Mouse (Mus musculus): ENCODE results near the gene Lipe. TPM values are rescaled to one million over a fixed set of nuclear protein-coding genes. Genes with fewer than 3 reads are reported as not detected.
"Not testable (repeated sequence)": the region's sequence is repeated elsewhere in the genome, so short reads cannot be mapped to it uniquely, and the experiment has no call there.

Lipe gene
- 7.1 and 12.6 TPM in 2 replicates for total RNA-seq (2014; fragmentation: Nextera tagmentation)
- total RNA-seq (2017) = 4.5 and 6.4 TPM in 2 replicates

DNA sequence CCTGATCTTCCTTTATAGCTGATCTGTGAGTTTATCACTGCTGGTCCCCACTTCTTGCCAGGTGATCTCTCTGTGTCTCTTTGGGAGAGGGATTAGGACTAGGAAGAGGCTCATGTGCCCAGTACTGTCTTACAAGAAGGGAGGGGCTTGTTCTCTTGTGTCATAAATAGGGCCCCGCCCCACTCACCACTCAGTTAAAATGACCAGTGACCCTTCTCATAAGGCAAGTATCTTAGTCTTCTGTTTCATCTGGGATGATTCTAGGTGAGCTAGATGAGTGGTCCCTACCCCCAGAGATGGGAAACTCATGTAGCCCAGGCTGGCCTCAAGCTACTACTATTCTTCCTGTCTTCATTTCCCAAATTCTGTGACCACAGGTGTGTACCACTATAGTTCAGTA lies at the start of gene Lipe:
Gene Lipe, minus strand, starts transcription at position 101 of the 400 bp plus-strand sequence.
- no peak for ATAC-seq (replicated peaks; ENCODE audit: low FRiP score, low TSS enrichment, poor library complexity, severe bottlenecking)

DNA sequence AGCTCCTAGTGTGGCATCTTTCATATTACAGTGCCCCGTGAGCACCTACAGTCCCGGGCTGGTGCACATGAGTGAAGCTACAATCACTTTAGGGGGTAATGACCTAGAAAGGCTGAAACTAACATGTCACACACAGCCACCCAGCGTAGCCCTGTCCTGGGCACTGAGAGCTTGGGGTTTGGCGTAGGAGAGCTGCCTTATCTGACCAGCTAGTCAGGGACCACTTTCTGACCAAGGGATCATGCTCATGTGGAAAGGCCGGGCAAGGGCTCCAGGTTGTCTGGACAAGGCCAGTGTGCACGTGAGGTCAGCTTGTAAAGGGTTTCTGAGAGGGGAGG lies 42.3 kb upstream of the Lipe start:
- ATAC-seq (replicated peaks; ENCODE audit: low FRiP score, low TSS enrichment, poor library complexity, severe bottlenecking) = no peak

DNA sequence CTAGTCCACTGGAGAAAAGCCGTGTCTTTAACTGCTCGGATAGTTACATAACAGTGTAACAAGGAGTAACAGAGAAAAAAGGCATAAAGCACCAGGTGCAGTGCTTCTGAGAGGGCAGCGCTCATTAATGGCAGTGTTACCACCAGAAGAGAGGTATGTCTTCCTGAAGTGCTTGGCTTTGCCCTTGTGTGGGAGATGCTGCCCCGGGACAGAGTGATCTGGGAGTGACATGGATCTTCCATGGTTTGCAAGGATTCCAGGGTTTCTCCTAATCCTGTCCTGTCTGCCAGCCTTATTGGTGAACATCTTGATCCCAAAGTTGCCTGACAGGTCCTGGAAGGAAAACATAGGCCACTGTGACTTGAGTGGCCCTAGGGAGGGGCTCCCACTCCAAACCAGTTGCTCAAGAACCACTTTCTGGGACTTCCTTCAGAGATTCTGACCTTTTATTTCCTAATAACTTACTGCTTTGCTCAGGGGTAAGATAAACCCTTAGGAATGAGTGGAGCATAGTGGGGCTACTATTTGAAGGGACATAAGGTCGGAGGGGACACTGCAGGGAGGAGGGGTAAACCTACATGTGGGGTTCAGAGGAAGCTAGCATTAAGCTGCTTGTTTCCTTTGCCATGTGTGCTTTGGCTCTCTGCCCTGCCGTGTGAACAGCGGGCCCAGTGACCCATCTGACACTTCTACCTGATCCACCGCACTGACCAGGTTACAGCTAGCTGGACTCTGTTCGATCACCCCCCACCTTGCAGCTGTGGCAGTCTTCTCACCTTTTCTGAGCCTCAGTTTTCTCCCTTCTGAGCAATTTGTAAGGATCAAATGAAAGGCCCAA lies 41.7 kb upstream of the Lipe start:
- no peak for ATAC-seq (replicated peaks; ENCODE audit: low FRiP score, low TSS enrichment, poor library complexity, severe bottlenecking)

DNA sequence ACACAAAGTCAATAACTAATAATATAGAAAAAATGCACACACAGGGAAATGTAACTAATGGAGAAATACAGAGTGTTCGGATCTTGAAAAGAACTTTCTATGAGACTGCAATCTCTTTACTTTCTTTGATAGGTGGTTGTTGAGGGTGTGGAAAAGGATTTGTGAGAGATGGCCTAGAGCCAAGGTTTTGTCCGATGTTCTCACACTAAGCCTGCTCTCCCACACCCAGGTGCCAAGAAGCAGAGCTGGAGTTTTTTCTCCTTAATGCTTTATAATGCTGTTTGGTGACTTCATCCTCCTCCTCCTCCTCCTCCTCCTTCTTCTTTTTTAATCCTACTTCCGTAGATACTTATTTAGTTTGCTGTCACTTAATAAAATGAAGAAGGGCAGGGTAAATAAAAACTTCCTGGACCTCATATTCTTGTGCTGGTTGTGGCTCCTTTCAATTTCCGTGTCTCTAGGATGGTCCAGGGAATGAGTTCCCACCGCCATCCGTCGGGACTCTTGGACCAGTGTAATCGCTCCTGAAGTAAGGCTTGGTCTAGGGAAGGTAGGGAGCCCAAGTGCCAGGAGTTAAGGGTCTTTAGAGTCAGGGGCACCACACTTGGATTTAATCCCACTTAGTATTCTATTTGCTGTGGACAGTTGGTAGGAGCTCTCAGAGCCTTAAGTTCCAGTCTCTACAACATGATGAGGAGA lies 40.8 kb upstream of the Lipe start:
- ATAC-seq (replicated peaks; ENCODE audit: low FRiP score, low TSS enrichment, poor library complexity, severe bottlenecking) = no peak

DNA sequence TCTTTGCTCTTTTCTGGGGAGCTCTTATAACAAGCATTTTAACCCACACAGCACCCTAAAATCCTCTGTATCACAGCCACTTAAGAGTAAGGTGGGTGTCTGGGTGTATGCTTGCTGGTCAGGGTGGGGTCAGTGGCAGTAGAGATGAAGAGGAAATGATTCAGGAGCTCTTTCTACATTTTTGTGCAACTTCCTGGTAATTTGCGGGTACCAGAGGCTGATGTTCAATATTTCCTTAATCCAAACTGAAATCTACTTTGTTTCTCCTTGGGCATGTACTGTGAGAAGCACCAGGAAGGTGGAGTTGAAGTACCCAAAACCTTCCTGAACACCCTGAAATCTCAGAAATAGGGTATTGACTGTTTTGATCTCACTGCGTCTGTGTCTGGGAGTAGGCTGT lies 38.2 kb upstream of the Lipe start:
- no peak for ATAC-seq (replicated peaks; ENCODE audit: low FRiP score, low TSS enrichment, poor library complexity, severe bottlenecking)

DNA sequence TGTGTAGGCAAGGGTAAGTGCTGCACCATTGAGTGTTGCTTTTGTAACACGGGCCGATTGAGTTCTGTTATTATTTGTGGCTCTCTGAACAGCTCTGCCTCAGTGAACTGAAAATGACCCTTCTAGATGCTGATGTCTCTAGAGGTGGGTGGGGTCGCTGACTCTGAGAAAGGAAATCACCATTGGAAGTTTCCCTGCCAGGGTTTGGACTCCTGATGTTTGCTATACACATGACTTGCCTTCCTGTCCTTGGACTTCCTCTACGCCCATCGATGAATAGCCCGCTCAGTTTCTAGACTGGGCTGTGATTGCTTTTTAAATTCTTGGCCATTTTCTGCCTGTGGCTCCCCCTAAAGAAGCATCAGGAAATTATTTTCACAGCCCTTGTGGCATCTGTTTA lies 37.7 kb upstream of the Lipe start:
- ATAC-seq (replicated peaks; ENCODE audit: low FRiP score, low TSS enrichment, poor library complexity, severe bottlenecking) = no peak

DNA sequence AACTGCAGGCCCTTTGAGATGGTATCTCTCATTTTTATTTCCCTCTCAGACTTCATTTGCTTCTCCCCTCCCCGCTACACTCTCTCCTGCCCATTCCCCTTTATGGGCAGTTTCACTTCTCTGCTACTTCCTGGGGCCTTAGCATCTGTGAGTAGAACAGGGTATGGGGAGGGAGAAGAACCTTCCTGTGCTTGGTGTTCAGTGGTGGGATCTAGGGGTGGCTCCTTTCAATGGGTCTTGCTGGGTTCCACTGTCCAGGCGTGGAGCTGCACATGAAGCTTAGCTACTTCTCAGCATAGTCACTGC lies 37.0 kb upstream of the Lipe start:
- ATAC-seq (replicated peaks; ENCODE audit: low FRiP score, low TSS enrichment, poor library complexity, severe bottlenecking) = no peak

DNA sequence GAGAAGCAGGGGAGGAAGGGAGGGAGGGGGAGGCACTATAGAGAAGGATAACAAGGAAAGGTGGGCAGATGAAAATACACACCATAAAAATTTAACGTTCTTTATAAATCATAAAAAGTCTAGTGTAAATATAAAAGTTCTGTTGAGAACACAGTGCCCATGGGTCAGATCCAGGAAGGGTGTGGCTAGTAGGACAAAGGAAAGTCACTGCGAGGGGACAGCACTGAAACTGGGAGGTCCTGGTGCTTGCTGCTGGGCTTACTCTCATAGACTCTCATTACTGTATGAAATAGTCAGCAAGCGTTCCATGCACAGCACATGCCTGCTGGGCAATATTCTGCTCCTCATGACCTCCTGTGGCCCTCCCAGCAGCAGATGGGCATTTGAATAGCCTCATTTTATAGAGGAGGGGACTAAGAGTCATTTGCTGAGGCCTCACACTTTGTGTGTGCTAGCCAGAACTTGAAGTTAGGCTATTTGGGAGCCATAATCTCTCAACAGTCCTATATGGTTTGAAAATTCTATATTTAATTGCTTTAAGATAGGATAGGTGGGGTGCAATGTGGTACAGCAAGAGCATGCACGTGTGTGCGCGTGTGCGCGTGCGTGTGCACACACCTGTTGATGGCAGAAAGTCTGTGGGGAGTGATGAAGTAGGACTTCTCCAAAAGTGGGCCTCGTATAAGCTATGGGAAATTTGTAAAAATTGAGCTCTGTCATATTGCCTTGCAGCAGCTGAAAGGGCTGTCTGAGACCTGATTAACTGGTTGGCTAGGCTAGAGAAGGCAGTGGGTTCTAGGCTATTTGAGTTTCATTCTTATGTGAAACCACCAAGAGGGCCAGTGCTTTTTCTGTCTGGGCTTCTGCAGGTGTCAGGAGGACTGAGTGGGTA lies 36.4 kb upstream of the Lipe start:
- no peak for ATAC-seq (replicated peaks; ENCODE audit: low FRiP score, low TSS enrichment, poor library complexity, severe bottlenecking)

DNA sequence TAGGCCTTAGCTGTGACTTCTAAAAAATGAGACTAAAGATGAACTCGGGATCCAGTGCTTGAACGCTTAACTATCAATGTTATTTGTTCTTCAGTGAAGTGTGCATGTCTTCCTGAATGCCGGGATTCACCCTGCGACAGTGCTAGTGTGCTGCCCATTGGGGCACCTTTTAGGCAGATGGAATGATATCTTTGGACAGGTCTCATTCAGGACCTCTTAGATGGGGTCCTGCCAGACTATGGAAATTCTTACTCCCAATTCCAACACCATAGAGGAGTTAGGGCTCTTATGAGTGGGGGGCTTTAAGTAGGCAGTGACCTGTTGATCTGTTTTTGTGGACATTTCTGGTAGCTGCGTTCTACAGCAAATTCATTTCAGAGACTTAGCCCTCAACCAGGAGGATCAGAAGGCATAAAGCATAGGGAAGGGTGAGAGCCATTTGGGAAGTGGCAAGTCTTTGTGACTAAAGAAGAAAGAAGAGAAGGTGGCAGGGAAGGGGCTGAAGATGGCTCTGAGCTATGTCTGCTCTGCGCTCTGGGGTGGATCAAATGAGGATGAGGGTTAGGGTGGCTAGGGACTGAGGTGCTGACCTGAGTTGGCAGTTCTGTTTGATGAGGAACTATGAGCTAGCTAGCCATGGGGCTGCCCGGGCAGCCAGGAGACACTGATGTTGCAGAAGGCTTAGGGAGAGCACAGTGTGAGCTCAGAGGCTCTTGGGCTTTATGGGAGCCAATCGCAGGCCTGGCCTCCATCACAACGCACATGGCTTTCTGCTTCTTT lies 35.5 kb upstream of the Lipe start:
- no peak for ATAC-seq (replicated peaks; ENCODE audit: low FRiP score, low TSS enrichment, poor library complexity, severe bottlenecking)

DNA sequence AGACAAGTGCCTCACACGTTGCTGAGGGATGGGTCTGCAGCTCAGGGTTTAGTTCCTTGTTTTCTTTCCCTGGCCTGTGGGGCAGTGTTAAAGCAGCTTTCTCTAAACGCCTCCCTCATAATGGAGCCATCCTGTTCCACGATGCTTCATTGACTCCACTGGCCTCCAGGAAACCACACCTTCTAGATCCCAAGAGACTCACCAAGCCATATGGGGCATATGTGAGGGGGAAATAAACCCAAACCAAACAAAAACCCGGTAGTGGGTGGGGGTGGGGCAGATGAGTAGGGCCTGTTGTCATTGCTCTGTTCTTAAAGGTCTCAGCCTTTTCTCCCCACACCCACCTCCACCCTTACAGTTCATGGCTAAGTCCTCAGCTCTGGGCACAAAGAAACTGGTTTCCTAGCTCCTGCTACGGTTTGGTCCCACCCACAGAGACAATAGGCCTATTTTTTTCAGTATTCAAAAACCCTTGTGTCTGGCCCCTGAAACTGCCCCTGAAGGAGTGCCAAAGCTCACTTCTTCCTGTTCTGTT lies 34.6 kb upstream of the Lipe start:
- ATAC-seq (replicated peaks; ENCODE audit: low FRiP score, low TSS enrichment, poor library complexity, severe bottlenecking) = no peak

DNA sequence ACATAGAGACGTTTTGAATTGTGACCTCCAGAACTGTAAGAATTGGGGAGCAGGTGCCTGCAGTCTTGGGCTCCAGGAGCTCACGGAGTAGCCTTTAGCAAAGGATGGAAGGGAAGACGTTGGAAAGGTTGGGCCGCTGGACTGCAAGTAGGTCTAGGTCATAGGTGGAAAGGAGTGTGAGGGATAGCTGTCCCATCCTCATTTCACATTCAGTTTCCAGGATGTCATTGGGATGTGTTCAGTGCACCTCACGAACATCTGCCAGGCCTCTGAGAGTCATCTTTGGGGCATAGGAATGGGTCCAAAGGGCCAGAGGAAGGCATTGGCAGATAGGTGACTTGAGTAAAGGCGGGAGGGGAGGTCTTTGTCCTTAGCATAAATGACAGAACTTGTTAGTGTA lies 33.9 kb upstream of the Lipe start:
- ATAC-seq (replicated peaks; ENCODE audit: low FRiP score, low TSS enrichment, poor library complexity, severe bottlenecking) = no peak

DNA sequence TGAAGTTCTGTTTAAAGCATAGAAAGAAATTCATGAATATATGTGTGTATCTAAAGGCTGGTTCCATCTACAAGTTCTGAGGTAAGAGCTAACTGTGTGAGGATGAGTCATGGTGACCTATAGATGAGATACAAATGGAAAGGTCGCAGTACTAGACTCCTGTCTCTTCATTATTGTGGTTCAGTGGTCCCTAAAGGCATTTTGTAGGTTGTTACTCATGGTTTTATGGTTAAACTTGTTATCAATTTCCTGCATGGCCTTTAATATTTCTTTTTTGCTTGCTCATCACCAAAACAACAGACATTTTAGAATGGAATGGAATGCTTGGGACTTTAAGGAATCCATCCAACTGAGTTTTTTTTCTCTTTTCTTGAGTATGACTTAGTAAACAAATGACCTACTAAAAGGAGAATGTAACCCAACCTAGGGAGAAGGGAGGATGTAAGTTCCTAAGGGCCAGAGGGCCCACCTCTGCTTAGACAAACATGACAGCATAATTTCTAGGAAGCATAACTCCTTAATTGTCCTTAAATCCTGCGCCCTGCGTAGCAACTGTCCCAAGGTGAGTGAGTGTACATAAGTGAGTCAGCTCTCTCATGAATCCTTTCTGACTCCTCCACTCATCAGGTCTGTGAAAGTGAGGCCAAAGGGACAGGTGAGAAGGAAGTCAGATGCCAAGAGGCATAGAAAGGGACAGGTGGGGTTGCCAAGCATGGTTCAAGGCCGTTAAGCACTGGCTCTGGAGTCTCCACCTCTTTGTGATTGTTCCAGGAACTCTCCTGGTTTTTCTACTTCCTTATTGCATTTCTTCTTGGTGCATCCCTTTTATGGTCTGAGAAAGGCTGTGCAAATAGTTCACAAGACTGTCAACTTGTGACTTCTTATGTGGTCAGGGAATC lies 31.6 kb upstream of the Lipe start:
- no peak for ATAC-seq (replicated peaks; ENCODE audit: low FRiP score, low TSS enrichment, poor library complexity, severe bottlenecking)

DNA sequence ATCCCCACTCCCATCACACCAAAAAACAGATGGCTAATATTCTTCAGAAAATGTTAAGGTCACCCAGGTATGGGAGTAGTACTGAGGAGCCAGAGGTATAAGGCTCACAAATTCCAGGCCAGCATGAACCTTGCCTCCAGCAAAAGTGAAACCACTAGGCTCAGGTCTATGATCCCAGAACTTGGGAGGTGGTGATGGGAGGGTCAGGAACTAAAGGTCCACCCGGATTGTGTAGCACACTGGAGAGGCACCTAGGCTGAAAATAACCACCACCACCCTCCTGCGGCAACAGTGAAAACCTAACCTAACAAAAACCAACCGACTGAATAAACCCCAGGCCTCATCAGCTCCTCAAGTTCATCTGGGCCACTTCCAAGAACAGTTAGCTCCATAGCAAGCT lies 29.8 kb upstream of the Lipe start:
- no peak for ATAC-seq (replicated peaks; ENCODE audit: low FRiP score, low TSS enrichment, poor library complexity, severe bottlenecking)

DNA sequence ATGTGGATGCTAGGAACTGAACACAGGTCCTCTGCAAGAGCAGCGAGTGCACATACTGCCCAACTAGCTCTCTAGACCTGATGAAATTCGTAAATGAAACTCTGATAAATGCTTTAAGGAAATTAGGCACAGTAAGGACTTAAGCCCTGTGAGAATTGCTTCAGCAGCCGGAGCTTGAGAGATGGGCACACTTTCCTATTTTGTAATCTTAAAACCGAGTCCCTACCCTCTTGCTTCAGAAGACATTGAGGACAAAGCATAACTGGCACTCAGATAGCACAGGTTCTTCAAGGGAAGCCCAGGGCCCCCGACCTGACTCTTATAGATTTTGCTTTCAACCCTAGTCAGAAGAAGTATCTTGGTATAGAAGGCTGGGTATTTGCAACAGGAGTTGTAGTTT lies 28.6 kb upstream of the Lipe start:
- no peak for ATAC-seq (replicated peaks; ENCODE audit: low FRiP score, low TSS enrichment, poor library complexity, severe bottlenecking)

DNA sequence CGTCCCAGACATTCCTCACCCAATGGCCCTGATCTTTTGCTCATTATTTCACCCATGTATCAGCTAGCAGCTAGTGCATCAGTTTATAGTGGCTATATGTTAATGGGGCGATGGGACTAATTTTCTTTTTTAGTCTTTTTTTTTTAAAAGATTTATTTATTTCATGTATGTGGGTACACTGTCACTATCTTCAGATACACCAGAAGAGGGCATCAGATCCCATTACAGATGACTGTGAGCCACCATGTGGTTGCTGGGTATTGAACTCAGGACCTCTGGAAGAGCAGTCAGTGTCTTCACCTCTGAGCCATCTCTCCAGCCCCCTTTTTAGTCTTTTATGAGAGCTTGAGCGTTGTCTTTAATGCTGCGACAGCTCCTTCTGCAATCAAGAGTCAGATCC lies 27.9 kb upstream of the Lipe start:
- not testable (repeated sequence) for ATAC-seq (replicated peaks; ENCODE audit: low FRiP score, low TSS enrichment, poor library complexity, severe bottlenecking)

DNA sequence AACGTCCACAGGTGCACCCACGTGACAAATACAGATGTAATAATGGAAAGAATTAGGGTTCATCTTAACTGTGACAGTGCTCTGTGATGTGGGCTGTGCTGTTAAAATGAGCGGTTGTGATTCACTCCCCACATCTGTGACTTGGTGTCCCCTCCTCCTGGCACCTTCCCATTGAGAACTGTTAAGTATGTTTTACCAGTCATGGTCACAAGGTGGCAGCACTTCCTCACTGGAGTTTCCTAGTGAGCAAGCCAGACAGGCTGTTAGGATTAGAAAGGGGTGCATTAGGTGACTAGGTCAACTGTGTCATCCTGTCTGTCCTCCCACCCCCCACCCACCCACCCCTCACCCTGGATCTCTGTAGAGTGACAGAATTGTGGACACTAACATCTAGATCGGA lies 25.9 kb upstream of the Lipe start:
- ATAC-seq (replicated peaks; ENCODE audit: low FRiP score, low TSS enrichment, poor library complexity, severe bottlenecking) = peak; percentile 73

DNA sequence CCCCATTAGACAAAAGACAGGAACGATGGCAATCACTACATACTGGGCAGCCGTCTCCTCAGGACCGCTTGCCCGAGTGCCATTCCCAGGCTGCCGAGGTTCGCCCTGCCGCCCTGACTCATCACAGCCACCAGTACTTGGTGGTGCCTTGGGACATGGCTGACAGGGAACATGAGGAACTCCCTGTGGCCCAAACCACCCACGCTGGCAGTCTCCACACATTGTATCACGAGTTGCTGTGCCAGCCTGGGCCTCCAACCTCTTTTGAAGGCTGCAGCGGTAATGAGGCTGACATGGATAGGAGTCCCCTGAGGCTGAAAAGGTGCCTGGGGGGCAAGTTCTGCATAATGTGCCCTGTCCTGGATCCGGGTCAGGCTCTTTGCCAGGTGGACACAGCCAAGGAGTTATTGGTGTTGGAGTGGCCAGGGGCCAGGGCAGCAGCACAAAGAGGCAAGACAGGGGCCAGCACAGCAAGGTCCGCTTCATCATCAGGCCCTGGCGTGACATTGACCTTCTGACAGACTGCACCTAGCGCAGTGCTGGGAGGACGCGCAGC lies 23.9 kb upstream of the Lipe start:
- ATAC-seq (replicated peaks; ENCODE audit: low FRiP score, low TSS enrichment, poor library complexity, severe bottlenecking) = no peak

DNA sequence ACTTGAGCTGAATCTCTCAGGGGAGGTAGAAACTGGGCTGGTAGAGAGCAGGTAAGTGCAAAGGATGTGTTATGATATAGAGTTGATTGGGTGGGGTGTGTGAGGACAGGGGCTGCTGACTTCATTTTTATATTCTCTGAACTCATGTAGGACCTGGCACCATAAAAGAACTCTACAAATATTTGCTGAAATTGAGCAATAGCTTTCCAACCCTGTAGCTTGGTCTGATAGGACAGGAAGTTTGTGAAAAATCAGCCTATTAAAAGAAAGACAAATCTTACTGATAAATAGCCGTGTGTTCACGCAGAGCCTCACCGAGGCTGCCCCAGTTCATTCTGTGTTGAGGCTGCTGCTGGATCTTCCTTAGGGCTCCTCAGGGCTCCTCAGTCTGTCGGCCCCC lies 21.4 kb upstream of the Lipe start:
- ATAC-seq (replicated peaks; ENCODE audit: low FRiP score, low TSS enrichment, poor library complexity, severe bottlenecking) = no peak
